Mouse (Mus musculus) right cerebral cortex, adult 18-20 months (tissue): ENCODE measurements around the gene Slc35a3.
"Not testable (repeated sequence)": the region's sequence is repeated elsewhere in the genome, so short reads cannot be mapped to it uniquely, and the experiment has no call there.

Experiments
- DNase-seq: peaks from one replicate; pipeline ENCODE4 v3.0.0; 2022; ENCODE audit warnings: mixed read lengths

The Slc35a3 gene

DNA sequence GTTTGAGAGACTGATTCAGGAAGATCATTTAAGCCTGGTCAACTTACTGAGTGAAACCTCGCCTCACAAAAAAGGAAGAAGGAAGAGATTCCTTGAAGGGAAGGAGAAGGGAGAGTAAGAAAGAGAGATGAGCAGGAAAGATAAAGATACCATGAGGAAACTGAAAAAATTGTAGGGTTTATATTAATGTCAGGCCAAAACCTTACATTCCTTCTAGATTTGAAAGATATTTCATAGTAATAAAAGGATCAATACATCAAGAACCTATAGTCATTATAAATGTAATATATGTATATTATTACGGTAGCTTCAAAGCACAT lies 17.0 kb downstream of the Slc35a3 start:
- DNase-seq, result no peak

DNA sequence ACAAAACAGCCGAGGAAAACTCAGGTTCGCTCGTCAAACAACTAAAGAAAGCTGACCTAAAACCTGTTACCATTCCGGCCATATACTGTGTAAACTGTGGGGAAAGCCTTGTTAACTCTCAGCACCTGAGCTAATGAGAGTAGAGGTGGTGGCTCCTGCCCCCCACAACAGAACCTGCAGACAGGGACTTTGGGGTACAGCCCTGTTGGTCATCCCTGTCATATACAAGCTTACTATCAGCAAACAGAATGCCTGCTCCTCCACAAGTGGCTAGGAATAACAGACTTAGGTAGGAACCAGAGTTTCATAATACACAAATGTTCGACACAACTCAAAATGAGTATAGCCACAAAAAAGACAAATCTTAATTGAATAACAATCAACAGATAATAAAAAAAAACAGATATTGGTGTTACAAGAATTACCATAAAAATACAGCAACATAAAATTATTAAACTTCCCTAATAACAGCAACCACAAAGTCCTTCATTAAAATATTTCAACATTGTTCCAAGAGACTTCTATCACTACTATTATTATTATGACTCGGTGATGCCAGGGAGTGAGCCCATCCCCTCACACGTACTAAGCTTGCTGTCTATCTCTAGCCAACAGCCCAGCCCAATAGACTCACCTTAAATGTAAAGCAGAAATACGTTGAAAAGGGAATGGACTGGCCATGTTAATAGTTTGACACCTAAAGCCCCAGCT lies 17.5 kb downstream of the Slc35a3 start:
- no peak for DNase-seq

- no peak for DNase-seq
These were observed 18.3 kb downstream of the Slc35a3 start for GRCm38 (mm10) chr3:116694312-116694711.

GRCm38 (mm10) chr3:116681160-116681559 lies 31.5 kb downstream of the Slc35a3 start, which contains the start of gene Gm43191:
Gm43191 (minus strand) TSS chr3:116681260.
- DNase-seq, result no peak

DNA sequence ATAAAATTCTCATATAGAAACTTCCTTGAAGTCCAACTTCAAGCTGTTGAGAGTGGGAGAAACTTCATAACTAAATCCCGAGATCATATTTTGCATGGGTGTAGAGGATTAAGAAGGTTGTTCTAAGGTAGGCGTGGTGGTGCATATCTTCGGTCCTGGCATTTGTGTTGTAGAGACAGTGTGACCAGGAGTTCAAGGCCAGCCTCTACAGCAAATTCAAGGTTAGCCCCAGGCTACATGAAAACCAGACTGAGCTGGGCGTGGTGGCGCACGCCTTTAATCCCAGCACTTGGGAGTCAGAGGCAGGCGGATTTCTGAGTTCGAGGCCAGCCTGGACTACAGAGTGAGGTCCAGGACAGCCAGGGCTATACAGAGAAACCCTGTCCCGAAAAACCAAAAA lies 48.4 kb downstream of the Slc35a3 start:
- not testable (repeated sequence) for DNase-seq

DNA sequence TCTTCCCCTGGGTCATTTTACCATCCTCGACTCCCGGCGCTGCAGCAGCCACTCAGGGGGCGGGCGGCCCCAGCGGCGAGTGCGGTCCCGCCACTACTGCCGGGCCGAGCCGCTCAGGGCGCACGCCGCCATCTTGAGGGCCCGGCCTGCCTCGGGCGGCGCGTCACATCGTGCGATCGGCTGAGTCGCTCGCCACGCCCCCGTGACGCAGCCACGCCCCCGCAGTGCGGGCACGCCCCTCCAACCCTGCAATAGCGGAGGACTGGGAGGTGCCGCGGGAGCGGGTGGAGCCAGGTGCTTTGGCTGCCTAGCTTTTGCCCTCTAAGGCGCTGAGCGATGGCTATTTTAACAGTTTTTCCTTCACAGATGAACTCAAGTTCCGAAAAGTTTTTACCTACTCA lies 50.2 kb downstream of the Slc35a3 start, which contains the start of gene Mfsd14a:
Mfsd14a (minus strand) TSS at position 215 of the 401 bp plus-strand sequence.
- peak; percentile 99 for DNase-seq

GRCm38 (mm10) chr3:116661870-116662414 lies 50.7 kb downstream of the Slc35a3 start:
- no peak for DNase-seq

GRCm38 (mm10) chr3:116661288-116661869 lies 51.3 kb downstream of the Slc35a3 start:
- no peak for DNase-seq

DNA sequence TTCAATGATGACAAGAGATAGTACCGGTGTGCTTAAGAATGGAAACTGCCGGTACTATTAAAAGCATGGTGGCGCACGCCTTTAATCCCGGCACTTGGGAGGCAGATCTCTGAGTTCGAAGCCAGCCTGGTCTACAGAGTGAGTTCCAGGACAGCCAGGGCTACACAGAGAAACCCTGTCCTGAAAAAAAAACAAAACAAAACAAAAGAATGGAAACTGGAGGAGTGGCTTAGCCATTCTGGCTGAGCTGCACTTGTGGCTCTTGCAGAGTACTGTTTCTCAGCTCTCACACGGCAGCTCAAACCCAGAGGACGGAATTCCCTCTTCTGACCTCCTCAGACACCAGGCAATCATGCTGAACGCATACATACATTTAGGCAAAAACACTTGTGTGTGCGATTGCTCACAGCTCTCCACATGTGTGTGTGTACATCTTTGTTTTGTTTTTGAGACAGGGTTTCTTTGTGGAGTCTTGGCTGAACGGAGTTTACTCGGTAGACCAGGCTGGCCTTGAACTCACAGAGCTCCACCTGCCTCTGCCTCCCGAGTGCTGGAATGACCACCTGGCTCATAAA lies 52.7 kb downstream of the Slc35a3 start:
- DNase-seq, result no peak

- DNase-seq, result no peak
These were observed 53.6 kb downstream of the Slc35a3 start for GRCm38 (mm10) chr3:116658928-116659565.

DNA sequence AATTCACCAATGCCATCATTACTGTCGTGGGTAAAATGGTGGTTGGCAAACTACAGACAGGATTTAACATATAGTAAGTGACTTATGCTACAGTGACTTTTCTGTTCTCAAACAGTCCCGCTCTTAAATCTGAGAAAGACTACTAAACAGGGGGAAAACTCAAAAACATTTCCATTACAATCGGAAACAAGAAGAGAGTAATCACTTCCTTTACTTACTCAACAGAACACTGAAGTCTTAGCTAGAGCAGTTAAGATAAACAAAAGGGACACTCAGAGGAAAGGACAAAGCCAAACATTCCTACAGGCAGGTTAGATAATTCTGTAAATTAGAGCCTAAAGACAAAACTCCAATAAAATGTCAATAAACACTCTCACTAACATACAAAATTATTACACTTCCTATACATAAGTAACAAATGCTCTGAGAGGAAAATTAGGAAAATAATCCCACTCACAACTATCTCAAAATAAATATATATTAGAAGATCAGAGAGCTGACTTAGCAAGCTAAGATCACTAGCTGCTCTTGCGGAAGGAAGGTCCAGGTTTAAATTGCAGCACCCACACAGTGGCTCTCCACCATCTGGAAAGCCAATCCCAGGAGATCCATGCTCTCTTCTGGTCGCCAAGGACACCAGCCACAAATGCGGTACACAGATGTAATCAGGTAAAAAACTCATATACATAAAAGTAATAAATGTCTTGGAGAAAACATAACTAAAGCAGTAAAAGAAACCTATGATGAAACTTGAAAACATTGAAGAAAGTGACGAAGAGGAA lies 56.3 kb downstream of the Slc35a3 start:
- DNase-seq, result no peak

DNA sequence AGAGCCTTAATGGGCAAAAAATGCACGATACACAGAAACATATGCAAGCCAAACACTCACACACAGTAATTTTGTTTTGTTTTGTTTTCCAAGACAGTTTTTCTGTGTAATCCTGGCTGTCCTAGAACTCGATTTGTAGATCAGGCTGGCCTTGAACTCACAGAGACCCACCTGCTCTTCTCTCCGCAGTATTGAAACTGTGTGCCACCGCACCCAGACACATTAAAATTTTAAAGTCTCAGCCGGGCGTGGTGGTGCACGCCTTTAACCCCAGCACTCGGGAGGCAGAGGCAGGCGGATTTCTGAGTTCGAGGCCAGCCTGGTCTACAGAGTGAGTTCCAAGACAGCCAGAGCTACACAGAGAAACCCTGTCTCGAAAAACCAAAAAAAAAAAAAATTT lies 58.6 kb downstream of the Slc35a3 start:
- not testable (repeated sequence) for DNase-seq

GRCm38 (mm10) chr3:116653278-116653945 lies 59.2 kb downstream of the Slc35a3 start:
- DNase-seq, result no peak

GRCm38 (mm10) chr3:116652033-116652446 lies 60.6 kb downstream of the Slc35a3 start:
- no peak for DNase-seq

GRCm38 (mm10) chr3:116650698-116651097 lies 61.9 kb downstream of the Slc35a3 start:
- DNase-seq, result peak; percentile 29

GRCm38 (mm10) chr3:116648805-116649204 lies 63.8 kb downstream of the Slc35a3 start:
- DNase-seq, result no peak

GRCm38 (mm10) chr3:116646387-116646786 lies 66.2 kb downstream of the Slc35a3 start:
- no peak for DNase-seq

DNA sequence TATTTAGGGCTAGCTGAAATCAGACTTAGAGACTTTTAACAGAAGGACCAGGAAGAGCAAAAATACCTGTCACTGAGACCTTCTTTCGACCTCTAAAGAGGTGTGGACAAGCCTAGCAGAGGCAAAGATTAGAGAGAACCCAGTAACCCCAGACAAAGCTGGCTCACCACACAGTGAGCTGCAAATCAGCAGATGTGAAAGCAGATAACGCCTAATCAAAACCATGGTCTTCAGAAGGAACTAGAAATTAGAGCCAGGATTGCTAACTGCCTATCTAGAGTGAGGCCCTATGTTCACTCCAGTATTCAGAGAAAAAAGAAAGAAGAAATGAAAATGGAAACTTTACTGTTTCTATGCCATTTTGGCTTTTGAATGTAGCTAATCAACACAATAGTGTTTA lies 70.3 kb downstream of the Slc35a3 start:
- no peak for DNase-seq

DNA sequence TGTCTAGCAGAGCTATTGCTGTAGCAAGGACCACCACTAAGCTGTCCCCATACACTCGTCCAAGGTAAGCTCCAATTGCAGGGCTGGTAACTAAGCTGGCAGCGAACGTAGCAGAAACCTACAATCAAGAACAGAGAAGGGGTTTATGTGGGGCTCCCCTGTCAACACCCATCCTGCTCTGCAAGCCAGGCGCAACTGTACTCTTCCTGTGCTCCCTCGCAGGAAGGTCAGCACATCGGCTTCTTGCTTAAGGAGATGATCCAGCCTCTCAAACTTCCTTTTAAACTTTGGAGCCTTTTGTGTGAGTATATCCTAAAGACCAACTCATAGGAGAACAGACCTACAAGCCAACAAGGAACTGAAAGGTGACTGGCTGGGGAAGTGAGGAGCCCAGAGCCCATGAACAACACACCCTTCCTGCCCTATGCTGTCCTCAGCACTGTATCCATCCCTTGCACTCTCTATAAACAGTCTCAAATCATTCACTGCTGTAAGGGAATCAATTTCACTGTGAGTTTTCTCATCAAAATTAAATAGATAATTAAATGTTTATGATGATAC lies 70.7 kb downstream of the Slc35a3 start:
- no peak for DNase-seq

DNA sequence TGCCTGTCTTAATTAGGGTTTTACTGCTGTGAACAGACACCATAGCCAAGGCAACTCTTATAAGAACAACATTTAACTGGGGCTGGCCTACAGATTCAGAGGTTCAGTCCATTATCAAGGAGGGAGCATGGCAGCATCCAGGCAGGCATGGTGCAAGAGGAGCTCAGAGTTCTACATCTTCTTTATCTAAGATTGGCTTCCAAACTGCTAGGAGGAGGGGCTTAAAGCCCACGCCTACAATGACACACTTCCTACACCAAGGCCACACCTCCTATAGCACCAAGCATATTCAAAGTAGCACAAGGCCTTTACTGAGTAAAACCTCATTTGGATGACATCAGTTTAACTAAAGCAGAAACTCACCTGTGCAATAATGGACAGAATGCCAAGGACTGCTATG lies 72.6 kb downstream of the Slc35a3 start:
- no peak for DNase-seq

GRCm38 (mm10) chr3:116638572-116638971 lies 74.1 kb downstream of the Slc35a3 start:
- DNase-seq, result no peak
